Mouse (Mus musculus): ENCODE results near the gene Spata18. TPM values are rescaled to one million over a fixed set of nuclear protein-coding genes. Genes with fewer than 3 reads are reported as not detected.

Gene Spata18
- polyA plus RNA-seq, 2 experiments from 2014 or later, result not detected

DNA sequence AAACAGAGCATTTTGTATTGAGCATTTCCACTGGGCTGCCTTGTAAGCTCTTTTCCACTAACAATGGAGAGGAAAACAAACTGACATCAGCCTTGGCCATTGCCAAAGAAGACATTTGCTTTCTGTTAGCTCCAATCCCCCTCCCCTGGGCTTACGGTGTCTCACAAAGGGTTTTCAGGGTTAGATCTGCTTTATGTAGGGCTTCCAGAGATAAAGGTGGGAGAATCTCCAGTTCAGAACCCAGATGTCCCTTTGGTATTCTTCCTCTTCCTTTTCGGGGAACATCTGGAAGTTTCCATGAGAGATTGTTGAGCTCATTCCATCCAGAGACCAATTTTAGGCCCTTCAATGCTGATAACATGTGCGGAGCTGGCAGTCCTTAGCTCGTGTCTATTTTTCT, 74.8 kb downstream of the Spata18 start:
- ATAC-seq, result no peak

GRCm38 (mm10) chr5:73728651-73729050, 77.5 kb downstream of the Spata18 start:
- no peak for ATAC-seq

Other genes with a start within 250 kb of the Spata18 start
- gene Cwh43, start 245.3 kb upstream of the Spata18 start, polyA plus RNA-seq (2017; shearing (Covaris generic)), result not detected
- gene Dcun1d4, start 170.4 kb upstream of the Spata18 start, polyA plus RNA-seq (2017; shearing (Covaris generic)), result 10 to 100 TPM; 14.7 to 15.1 TPM
- 1 to 10 TPM; 1.3 to 2.5 TPM for gene Lrrc66, start 18.9 kb upstream of the Spata18 start, polyA plus RNA-seq (2017; shearing (Covaris generic))
- 10 to 100 TPM; 11.1 to 16.5 TPM for gene Sgcb, start 3.6 kb upstream of the Spata18 start, polyA plus RNA-seq (2017; shearing (Covaris generic))

Data from CD4-positive, CD25-positive, alpha-beta regulatory T cell, adult 4 months (primary cell).